Mouse (Mus musculus) thymus, adult 2 months (tissue): ENCODE data around the gene Lrg1.

Experiments
- CTCF ChIP-seq: fragments of 200-500 bp; IDR thresholded peaks from 2 replicates; pipeline ENCODE4 v1.5.1; 2012; ENCODE audit warnings: mild to moderate bottlenecking, control low read depth, low read length, moderate library complexity, borderline replicate concordance; ENCODE audit not compliant: control insufficient read depth, poor library complexity, insufficient read depth; ENCODE audit errors: extremely low read depth
- POLR2A ChIP-seq: fragments of 200-500 bp; IDR thresholded peaks from 2 replicates; pipeline ENCODE4 v1.6.1; 2012; ENCODE audit warnings: mild to moderate bottlenecking, low read length, control low read depth, moderate library complexity; ENCODE audit not compliant: control insufficient read depth, poor library complexity, insufficient read depth; ENCODE audit errors: extremely low read depth

DNA sequence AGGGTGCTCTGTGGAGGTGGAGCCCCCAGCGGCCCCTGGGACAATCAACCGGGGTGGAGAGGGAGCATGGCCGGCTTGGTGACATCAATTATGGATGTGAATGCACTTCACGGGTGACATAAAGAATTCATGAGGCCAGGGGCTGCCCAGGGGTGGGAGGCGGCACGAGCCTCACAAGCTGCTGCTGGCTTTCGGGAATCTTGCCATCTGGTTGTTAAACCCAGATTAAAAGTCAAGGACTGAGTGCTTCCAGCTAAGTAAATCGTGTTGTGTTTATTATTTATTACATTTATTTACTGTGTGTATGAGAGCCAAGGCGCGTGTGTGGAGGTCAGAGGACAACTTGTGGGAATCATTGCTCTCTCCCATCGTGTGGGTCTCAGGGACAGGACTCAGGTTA, 43.9 kb upstream of the Lrg1 start:
- TF ChIP-seq CTCF (no peak), POLR2A (no peak)
